ENCODE assay signal across 8 mouse cellular contexts in genomic region chr5:90930971-90931851, GRCm38 (mm10). TPM values are rescaled to one million over a fixed set of nuclear protein-coding genes. Genes with fewer than 3 reads are reported as not detected.
DNase-seq lines count a peak whose midpoint lies in the region; ATAC-seq and TF ChIP-seq lines count a peak whose summit lies in the region.

Mthfd2l (plus strand) TSS chr5:90931117.

- H3K4me1 ChIP-seq in G1E (ENCODE audit: insufficient read depth, low read depth, low read length): peaks cover 6% of the 10 kb centered on the region
- peaks cover 10% of the 10 kb centered on the region; the same call in 1 of the 2 replicates for H3K4me1 ChIP-seq in lung, embryonic 16.5 days (replicated peaks; ENCODE audit: control insufficient read depth, insufficient read depth, low read length)
- H3K4me1 ChIP-seq in thymus, adult 2 months (replicated peaks; ENCODE audit: control insufficient read depth, insufficient read depth, low read length): no peaks in the 10 kb centered on the region

- no peaks in the 10 kb centered on the region for H3K27me3 ChIP-seq in G1E (ENCODE audit: insufficient read depth, low read length)
- H3K27me3 ChIP-seq in lung, embryonic 16.5 days (ENCODE audit: control insufficient read depth, insufficient read depth, low read depth, low read length): no peaks in the 10 kb centered on the region
- H3K27me3 ChIP-seq in thymus, adult 2 months (ENCODE audit: control insufficient read depth, insufficient read depth, low read length): no peaks in the 10 kb centered on the region

- peak within 1 kb of the TSS; percentile 73 for H3K4me3 ChIP-seq in G1E (ENCODE audit: low read depth, low read length)
- peak within 1 kb of the TSS; percentile 69 for H3K4me3 ChIP-seq in lung, embryonic 16.5 days (ENCODE audit: low read length)
- H3K4me3 ChIP-seq in thymus, adult 2 months (ENCODE audit: control insufficient read depth, insufficient read depth, low read length): peak within 1 kb of the TSS; percentile 58

- H3K27ac ChIP-seq in lung, embryonic 16.5 days (ENCODE audit: low read length): peak within 1 kb of the TSS; percentile 99
- no peak within 1 kb of the TSS for H3K27ac ChIP-seq in thymus, adult 2 months (ENCODE audit: control insufficient read depth, insufficient read depth, low read length)

- H3K9ac ChIP-seq in lung, embryonic 16.5 days (ENCODE audit: low read length): peak within 1 kb of the TSS; percentile 97

- DNase-seq in G1E (ENCODE audit: low spot score): peak; percentile 63
- DNase-seq in cerebellum, adult 8-10 months: peak; percentile 53
- peak; percentile 93 for DNase-seq in forelimb bud, embryonic 11.5 days (ENCODE audit: low read depth, low spot score)
- peak; percentile 90 for DNase-seq in heart, postnatal 4 days
- peak; percentile 48 to 63 for DNase-seq in layer of hippocampus, adult 8-10 months (ENCODE audit: low spot score in 2 of 2)
- DNase-seq in ovary, adult 18-20 months (ENCODE audit: low spot score): peak; percentile 84
- DNase-seq in thymus, adult 2 months: peak; percentile 82

- peaks cover 2% of the 10 kb centered on the region; the same call in 1 of the 2 replicates for H3K9me3 ChIP-seq in G1E (replicated peaks)
- H3K9me3 ChIP-seq in lung, embryonic 16.5 days (ENCODE audit: control insufficient read depth, low read length): no peaks in the 10 kb centered on the region

- peak; percentile 48; the same call in 1 of the 2 replicates for TF ChIP-seq POLR2A in thymus, adult 2 months (IDR thresholded peaks at IDR 0.05; ENCODE audit: control insufficient read depth, extremely low read depth, insufficient read depth, low read length, poor library complexity)

- peak within 1 kb of the TSS; percentile 69 for H3K4me2 ChIP-seq in lung, embryonic 16.5 days (ENCODE audit: low read depth, low read length)

- TF ChIP-seq CTCF in G1E (IDR thresholded peaks at IDR 0.05; ENCODE audit: low read depth, low read length): no peak
- TF ChIP-seq CTCF in thymus, adult 2 months (IDR thresholded peaks at IDR 0.05; ENCODE audit: borderline replicate concordance, control insufficient read depth, extremely low read depth, insufficient read depth, low read length, poor library complexity): peak; percentile 96

- H3K36me3 ChIP-seq in G1E (replicated peaks): peaks cover 10% of the 10 kb centered on the region
- no peaks in the 10 kb centered on the region for H3K36me3 ChIP-seq in lung, embryonic 16.5 days (ENCODE audit: control insufficient read depth, insufficient read depth, low read length)
- H3K36me3 ChIP-seq in thymus, adult 2 months (ENCODE audit: control insufficient read depth, insufficient read depth, low read length): no peaks in the 10 kb centered on the region

- peak; percentile 83 for ATAC-seq in G1E (ENCODE audit: extremely low read depth, insufficient number of reproducible peaks, low FRiP score, poor library complexity, severe bottlenecking)
- ATAC-seq in lung, embryonic 16.5 days (ENCODE audit: low read depth): peak; percentile 99

- WGBS in lung, embryonic 16.5 days: under 1% methylated on average over 72 of the region's 79 CpGs
- WGBS in thymus, adult 2 months: under 1% methylated on average over 79 of the region's 79 CpGs

RNA-seq across cellular contexts. Expression of gene Mthfd2l, which starts in this region (rescaled TPM):
- total RNA-seq in G1E (2014; fragmentation: Nextera tagmentation) (6.6 and 12.9 TPM in 2 replicates), G1E (2017) (12.8 and 16.0 TPM in 2 replicates)
- polyA plus RNA-seq in G1E (2012): 12.4 and 18.0 TPM in 2 replicates
- 10 to 100 TPM; 17.6 to 19.2 TPM for total RNA-seq in heart, postnatal 4 days (2021)
- total RNA-seq in layer of hippocampus, adult 8-10 months (2022): 10 to 100 TPM; 14.6 to 24.1 (median 17.4) TPM
- 33.2 and 42.9 TPM in 2 replicates for polyA plus RNA-seq in lung, embryonic 16.5 days (2015; fragmentation: Nextera tagmentation; extraction: Ambion mirVana)
- 23.5 and 32.5 TPM in 2 replicates for polyA plus RNA-seq in thymus, adult 2 months (2012; rRNA removed)
